Mouse (Mus musculus) myocyte (in vitro differentiated cells): ENCODE results near the gene Sacm1l. TPM values are rescaled to one million over a fixed set of nuclear protein-coding genes. Genes with fewer than 3 reads are reported as not detected.

Experiments
- H3K27me3 ChIP-seq: one replicate; pipeline ENCODE4 v1.6.1; 2011; ENCODE audit not compliant: control insufficient read depth, insufficient read depth, insufficient read length
- H3K36me3 ChIP-seq: one replicate; pipeline ENCODE4 v1.6.1; 2011; ENCODE audit not compliant: control insufficient read depth, insufficient read depth
- H3K4me2 ChIP-seq: one replicate; pipeline ENCODE4 v1.6.1; 2011; ENCODE audit warnings: low read depth, control low read depth
- H3K4me3 ChIP-seq: one replicate; pipeline ENCODE4 v1.5.1; 2011; ENCODE audit warnings: mild to moderate bottlenecking, control low read depth, moderate library complexity
- H3K79me2 ChIP-seq: one replicate; pipeline ENCODE4 v1.6.1; 2011; ENCODE audit not compliant: control insufficient read depth, insufficient read depth
- H3ac ChIP-seq: one replicate; pipeline ENCODE4 v1.6.1; 2011; ENCODE audit not compliant: control insufficient read depth, insufficient read length
- CEBPB ChIP-seq: IDR thresholded peaks from 2 replicates; pipeline ENCODE4 v1.6.1; 2011; ENCODE audit warnings: mild to moderate bottlenecking, moderate library complexity; ENCODE audit not compliant: poor library complexity, insufficient read depth, severe bottlenecking
- E2F4 ChIP-seq: IDR thresholded peaks from one replicate; pipeline ENCODE4 v1.6.1; 2011; ENCODE audit warnings: mild to moderate bottlenecking, control low read depth, moderate library complexity; ENCODE audit not compliant: insufficient read depth
- MAX ChIP-seq: IDR thresholded peaks from one replicate; pipeline ENCODE4 v1.6.1; 2011; ENCODE audit warnings: low read depth, mild to moderate bottlenecking, control low read depth
- MYOD1 ChIP-seq, 3 experiments: IDR thresholded peaks; one replicate each; pipeline ENCODE4 v1.6.1; 2011; ENCODE audit warnings: control low read depth in 2 of 3, low read depth in 2 of 3, mild to moderate bottlenecking in 2 of 3, moderate library complexity in 1 of 3; ENCODE audit not compliant: insufficient read length in 2 of 3, control insufficient read depth in 1 of 3
- MYOG ChIP-seq, 3 experiments: IDR thresholded peaks; one replicate each; pipeline ENCODE4 v1.6.1; 2011; ENCODE audit warnings: control low read depth in 2 of 3, low read depth in 2 of 3, mild to moderate bottlenecking in 2 of 3; ENCODE audit not compliant: insufficient read length in 2 of 3, control insufficient read depth in 1 of 3, insufficient read depth in 1 of 3
- POLR2A ChIP-seq: IDR thresholded peaks from one replicate; pipeline ENCODE4 v1.6.1; 2011; ENCODE audit warnings: low read depth, mild to moderate bottlenecking, control low read depth, moderate library complexity; ENCODE audit not compliant: insufficient read length
- POLR2AphosphoS2 ChIP-seq: IDR thresholded peaks from one replicate; pipeline ENCODE4 v1.6.1; 2011; ENCODE audit warnings: low read depth, control low read depth; ENCODE audit not compliant: insufficient read length
- REST ChIP-seq: IDR thresholded peaks from one replicate; pipeline ENCODE4 v1.6.1; 2011; ENCODE audit warnings: mild to moderate bottlenecking, control low read depth, moderate library complexity; ENCODE audit not compliant: insufficient read depth, insufficient read length
- SRF ChIP-seq: IDR thresholded peaks from one replicate; pipeline ENCODE4 v1.6.1; 2011; ENCODE audit warnings: low read depth; ENCODE audit not compliant: control insufficient read depth, insufficient read length
- TCF12 ChIP-seq: IDR thresholded peaks from one replicate; pipeline ENCODE4 v1.6.1; 2011; ENCODE audit warnings: mild to moderate bottlenecking, control low read depth; ENCODE audit not compliant: poor library complexity, insufficient read depth, severe bottlenecking
- TCF3 ChIP-seq: IDR thresholded peaks from one replicate; pipeline ENCODE4 v1.6.1; 2011; ENCODE audit warnings: low read depth, control low read depth; ENCODE audit not compliant: insufficient read length
- USF1 ChIP-seq: IDR thresholded peaks from one replicate; pipeline ENCODE4 v1.6.1; 2011; ENCODE audit warnings: low read depth, mild to moderate bottlenecking, control low read depth, moderate library complexity
- polyA plus RNA-seq: library from polyadenylated mRNA; unstranded; fragments of >200 nt; fragmentation: generic; extraction: Trizol; gene quantifications from one replicate; pipeline ENCODE4 v1.2.1, GENCODE M21; 2012; ENCODE audit warnings: missing spikeins

Gene Sacm1l
- polyA plus RNA-seq, 1 experiment = 11.0 TPM

DNA sequence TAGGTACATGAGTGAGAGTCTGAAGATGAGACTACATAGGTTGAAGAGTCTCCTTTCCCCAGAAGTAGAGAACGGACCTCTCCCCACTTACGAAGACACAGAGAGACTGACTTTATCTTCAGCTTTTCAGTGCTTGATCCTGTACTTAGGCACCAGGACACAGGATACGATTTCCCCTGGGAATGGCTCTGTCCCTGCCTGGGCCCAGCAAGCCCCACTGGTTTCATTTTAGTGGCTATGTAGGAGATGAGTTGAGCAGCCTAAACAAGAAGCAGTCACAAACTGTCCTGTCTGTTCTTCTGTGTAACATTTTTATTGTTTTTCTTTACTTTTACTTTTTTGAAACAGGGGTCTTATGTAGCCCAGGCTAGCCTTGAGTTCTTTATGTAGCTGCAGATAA lies 44.7 kb upstream of the Sacm1l start:
- TF ChIP-seq E2F4 (no peak), USF1 (no peak), POLR2AphosphoS2 (no peak), SRF (no peak), TCF3 (no peak), MAX (no peak), TCF12 (no peak), MYOG (IDR thresholded peaks at IDR 0.05; ENCODE audit: control insufficient read depth in 1 of 3, insufficient read depth in 1 of 3, insufficient read length in 2 of 3, low read depth in 2 of 3) (no peak), MYOD1 (IDR thresholded peaks at IDR 0.05; ENCODE audit: control insufficient read depth in 1 of 3, insufficient read length in 2 of 3, low read depth in 2 of 3) (no peak), CEBPB (no peak), POLR2A (no peak), REST (no peak)
- peaks cover 22% of the 10 kb centered on the region for H3K36me3 ChIP-seq
- H3K79me2 ChIP-seq = peaks cover 94% of the 10 kb centered on the region

DNA sequence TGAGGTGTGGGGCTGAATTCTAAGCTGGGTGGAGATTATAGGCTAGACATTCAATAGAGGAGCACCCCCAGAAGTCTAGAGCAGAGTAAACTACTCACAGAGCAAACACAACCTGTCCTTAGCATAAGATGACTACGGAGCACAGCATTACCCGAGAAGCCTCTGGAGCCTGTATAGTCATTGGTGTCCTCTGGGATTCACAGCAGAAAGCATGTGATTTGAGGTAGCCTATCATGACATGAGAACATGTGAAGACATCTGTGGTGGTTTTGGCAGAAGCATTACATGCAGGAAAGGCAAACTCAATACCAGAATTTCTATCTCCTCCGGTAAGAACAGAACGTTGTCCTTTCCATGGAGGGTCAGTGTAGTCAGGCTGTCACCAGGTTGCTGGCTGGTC lies 44.0 kb upstream of the Sacm1l start:
- TF ChIP-seq SRF (no peak), E2F4 (no peak), MYOD1 (IDR thresholded peaks at IDR 0.05; ENCODE audit: control insufficient read depth in 1 of 3, insufficient read length in 2 of 3, low read depth in 2 of 3) (no peak), USF1 (no peak), MYOG (IDR thresholded peaks at IDR 0.05; ENCODE audit: control insufficient read depth in 1 of 3, insufficient read depth in 1 of 3, insufficient read length in 2 of 3, low read depth in 2 of 3) (no peak), TCF3 (no peak), POLR2A (no peak), POLR2AphosphoS2 (no peak), REST (no peak), TCF12 (no peak), MAX (no peak), CEBPB (no peak)
- Histone ChIP-seq H3K4me2 (no peak overlapping the region), H3K27me3 (no peaks in the 10 kb centered on the region), H3ac (no peak overlapping the region), H3K4me3 (no peak overlapping the region), H3K36me3 (peaks cover 22% of the 10 kb centered on the region), H3K79me2 (peaks cover 94% of the 10 kb centered on the region)

More for the DNA sequence above, 44.7 kb upstream of the Sacm1l start:
- no peaks in the 10 kb centered on the region for H3K27me3 ChIP-seq
- peak overlapping the region; percentile 13 for H3K4me2 ChIP-seq
- no peak overlapping the region for H3ac ChIP-seq
- H3K4me3 ChIP-seq = no peak overlapping the region

DNA sequence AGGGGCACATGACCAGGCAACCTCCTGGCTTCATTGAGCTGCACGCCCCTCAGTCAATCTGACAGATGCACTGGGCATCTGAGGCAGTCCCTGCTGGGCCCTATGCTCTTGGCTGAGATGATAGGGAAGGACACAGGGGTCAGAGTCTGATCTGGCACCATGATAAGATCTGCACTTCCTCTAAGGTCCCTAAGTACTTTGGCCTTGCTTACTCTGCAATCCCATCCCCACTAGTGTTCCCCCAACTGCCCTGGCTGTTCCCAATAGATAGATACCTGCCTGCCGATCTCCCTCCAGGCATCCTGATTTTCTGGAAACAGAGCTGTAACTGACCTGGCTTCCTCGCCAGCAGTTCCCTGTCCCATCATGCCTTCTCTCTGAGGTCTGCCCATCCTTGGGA lies 42.9 kb upstream of the Sacm1l start:
- H3K4me2 ChIP-seq = no peak overlapping the region
- H3ac ChIP-seq = no peak overlapping the region
- no peaks in the 10 kb centered on the region for H3K27me3 ChIP-seq
- H3K36me3 ChIP-seq = peaks cover 22% of the 10 kb centered on the region
- peaks cover 93% of the 10 kb centered on the region for H3K79me2 ChIP-seq
- TF ChIP-seq SRF (no peak), POLR2A (no peak), MYOG (IDR thresholded peaks at IDR 0.05; ENCODE audit: control insufficient read depth in 1 of 3, insufficient read depth in 1 of 3, insufficient read length in 2 of 3, low read depth in 2 of 3) (no peak), USF1 (no peak), MAX (no peak), TCF3 (no peak), TCF12 (no peak), MYOD1 (IDR thresholded peaks at IDR 0.05; ENCODE audit: control insufficient read depth in 1 of 3, insufficient read length in 2 of 3, low read depth in 2 of 3) (no peak), CEBPB (no peak)
- no peak overlapping the region for H3K4me3 ChIP-seq

DNA sequence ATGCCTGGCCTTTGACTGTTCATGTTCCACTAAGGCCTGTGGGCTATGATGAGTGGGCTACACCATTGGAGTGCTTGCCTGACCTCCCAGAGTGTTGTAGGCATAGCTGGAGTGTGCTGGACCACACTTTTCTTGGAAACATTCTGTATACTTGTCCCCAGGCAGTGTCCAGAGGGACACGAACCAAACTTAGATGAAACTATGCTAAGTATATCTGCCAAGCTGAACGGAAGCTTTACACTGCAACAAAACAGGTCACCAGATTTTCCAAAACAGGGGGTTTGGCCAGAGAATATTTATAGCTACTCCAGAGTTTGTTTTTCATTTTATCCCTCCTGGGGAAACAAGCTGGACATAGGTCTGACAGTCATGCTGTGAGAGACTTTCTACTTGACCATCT lies 40.5 kb upstream of the Sacm1l start:
- TF ChIP-seq MYOD1 (IDR thresholded peaks at IDR 0.05; ENCODE audit: control insufficient read depth in 1 of 3, insufficient read length in 2 of 3, low read depth in 2 of 3) = no peak
- no peak for TF ChIP-seq TCF3
- TF ChIP-seq REST = no peak
- H3K4me2 ChIP-seq = peak overlapping the region; percentile 50
- no peaks in the 10 kb centered on the region for H3K27me3 ChIP-seq
- H3K79me2 ChIP-seq = peaks cover 93% of the 10 kb centered on the region
- no peak overlapping the region for H3ac ChIP-seq
- no peak overlapping the region for H3K4me3 ChIP-seq
- H3K36me3 ChIP-seq = peaks cover 22% of the 10 kb centered on the region

DNA sequence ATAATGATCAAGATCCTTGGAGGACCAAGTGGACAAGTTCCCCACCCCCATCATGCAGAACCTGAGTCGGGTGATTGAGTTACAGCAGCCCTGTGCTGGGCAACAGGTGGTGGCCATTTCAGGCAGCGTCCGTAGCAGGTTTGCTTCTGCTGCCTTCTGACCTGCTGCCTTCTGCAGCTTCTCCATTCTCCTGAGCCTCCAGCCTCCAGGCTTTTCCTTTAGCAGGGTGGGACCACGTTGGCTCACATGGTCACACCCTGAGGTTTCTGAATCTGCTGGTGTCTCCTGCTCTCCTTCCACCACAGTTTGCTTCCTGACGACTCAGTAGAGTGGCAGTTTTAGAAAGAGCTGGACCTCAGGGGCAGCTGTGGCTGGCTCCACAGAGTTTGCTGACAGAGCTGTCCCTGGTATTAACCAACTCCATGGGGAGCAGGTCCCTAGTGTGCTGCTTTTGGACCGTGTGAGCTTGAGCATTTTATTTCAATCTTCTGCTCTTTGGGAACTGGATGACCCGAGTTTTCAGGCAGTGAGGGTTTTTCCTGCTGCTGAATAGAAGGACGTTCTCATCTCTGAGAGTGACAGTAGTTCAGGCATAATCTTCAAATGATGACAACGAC lies 39.7 kb upstream of the Sacm1l start:
- Histone ChIP-seq H3ac (no peak overlapping the region), H3K27me3 (no peaks in the 10 kb centered on the region), H3K4me3 (no peak overlapping the region), H3K36me3 (peaks cover 19% of the 10 kb centered on the region), H3K79me2 (peaks cover 93% of the 10 kb centered on the region), H3K4me2 (peak overlapping the region; percentile 50)
- TF ChIP-seq CEBPB (no peak), MYOD1 (IDR thresholded peaks at IDR 0.05; ENCODE audit: control insufficient read depth in 1 of 3, insufficient read length in 2 of 3, low read depth in 2 of 3) (peak; percentile 11 to 94 (median 84)), POLR2AphosphoS2 (no peak), MYOG (IDR thresholded peaks at IDR 0.05; ENCODE audit: control insufficient read depth in 1 of 3, insufficient read depth in 1 of 3, insufficient read length in 2 of 3, low read depth in 2 of 3) (peak in 2 of 3 experiments; percentile 73 to 87)
